Mouse (Mus musculus) midbrain, embryonic 15.5 days (tissue): ENCODE measurements around the gene G6pc3. TPM values are rescaled to one million over a fixed set of nuclear protein-coding genes. Genes with fewer than 3 reads are reported as not detected.

Experiments
- ATAC-seq: fragments of 200-750 bp; cut with Nextera tagmentation; replicated peaks from 2 replicates; pipeline ENCODE4 v1.8.0; 2017; ENCODE audit warnings: moderate TSS enrichment
- H3K27ac ChIP-seq: fragments of 300-500 bp; sonication (generic); 2 replicates; pipeline ENCODE4 v1.5.1; 2015; ENCODE audit warnings: mild to moderate bottlenecking, inconsistent platforms
- H3K27me3 ChIP-seq: fragments of 300-500 bp; sonication (generic); replicated peaks from 2 replicates; pipeline ENCODE4 v1.6.1; 2015; ENCODE audit warnings: inconsistent platforms
- H3K36me3 ChIP-seq: fragments of 300-500 bp; sonication (generic); replicated peaks from 2 replicates; pipeline ENCODE4 v1.6.1; 2015; ENCODE audit warnings: inconsistent platforms
- H3K4me1 ChIP-seq: fragments of 300-500 bp; sonication (generic); 2 replicates; pipeline ENCODE4 v1.6.1; 2015; ENCODE audit warnings: inconsistent platforms
- H3K4me2 ChIP-seq: fragments of 300-500 bp; sonication (generic); 2 replicates; pipeline ENCODE4 v1.6.1; 2015; ENCODE audit warnings: inconsistent platforms, mild to moderate bottlenecking, moderate library complexity
- H3K4me3 ChIP-seq: fragments of 300-500 bp; sonication (generic); 2 replicates; pipeline ENCODE4 v1.5.1; 2015; ENCODE audit warnings: mild to moderate bottlenecking, inconsistent platforms
- H3K9ac ChIP-seq: fragments of 300-500 bp; sonication (generic); 2 replicates; pipeline ENCODE4 v1.6.1; 2015; ENCODE audit warnings: mild to moderate bottlenecking, inconsistent platforms
- H3K9me3 ChIP-seq: fragments of 300-500 bp; sonication (generic); 2 replicates; pipeline ENCODE4 v1.6.1; 2016; ENCODE audit warnings: inconsistent platforms
- WGBS: fragments of 180-500 bp; shearing (Covaris S2); methylation state at CpG from one replicate; pipeline ENCODE4 v1.1.7; 2015; ENCODE audit warnings: mixed read lengths; 5-methylcytosine and 5-hydroxymethylcytosine counted together
- polyA plus RNA-seq: library from polyadenylated mRNA; unstranded; fragments of >200 nt; fragmentation: Nextera tagmentation; extraction: Ambion mirVana; gene quantifications from 2 replicates; pipeline ENCODE4 v1.2.1, GENCODE M21; 2015

G6pc3 gene
- polyA plus RNA-seq, 1 experiment from 2014 or later, result 43.3 TPM

DNA sequence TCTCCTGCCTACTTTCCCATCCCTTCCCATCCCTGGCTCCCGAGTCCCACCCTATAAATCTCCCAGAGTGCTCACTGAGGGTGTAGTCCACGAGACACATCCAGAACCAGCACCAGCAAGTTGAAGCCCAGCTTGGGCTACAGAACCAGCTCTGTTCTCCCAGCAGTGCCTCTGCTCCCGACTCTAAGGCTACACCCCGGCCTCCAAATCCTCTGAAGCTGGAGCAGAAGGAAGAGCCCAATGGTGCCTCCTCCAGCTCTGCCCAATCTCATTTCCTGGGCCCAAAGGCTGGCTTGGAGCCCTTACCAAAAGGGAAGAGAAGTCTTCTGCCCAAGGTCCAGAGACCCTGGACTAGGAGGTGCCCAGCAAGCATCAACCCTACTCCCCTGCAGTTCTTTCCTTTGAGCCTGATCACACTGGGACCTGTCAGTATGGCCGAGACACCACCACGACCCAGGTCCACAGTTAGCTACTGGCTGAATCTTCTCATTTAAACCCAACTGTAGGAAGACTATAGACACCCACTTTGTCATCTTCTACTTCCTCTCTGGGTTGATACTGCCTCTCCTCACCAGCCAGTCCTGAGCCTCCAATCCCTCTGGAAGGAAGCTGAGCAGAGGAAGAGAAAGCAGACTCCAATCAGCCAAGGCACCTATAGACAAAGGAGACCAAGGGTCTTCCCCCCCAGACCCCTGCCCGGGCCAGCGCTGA is 32.0 kb downstream of the G6pc3 start:
- Histone ChIP-seq H3K4me1 (peaks cover 70% of the 10 kb centered on the region), H3K36me3 (peaks cover 3% of the 10 kb centered on the region; the same call in 1 of the 2 replicates), H3K4me3 (no peak overlapping the region), H3K4me2 (no peak overlapping the region), H3K9ac (no peak overlapping the region), H3K9me3 (no peaks in the 10 kb centered on the region), H3K27me3 (no peaks in the 10 kb centered on the region), H3K27ac (no peak overlapping the region)
- no peak for ATAC-seq
- 86% methylated on average over 8 of the region's 8 CpGs for WGBS

DNA sequence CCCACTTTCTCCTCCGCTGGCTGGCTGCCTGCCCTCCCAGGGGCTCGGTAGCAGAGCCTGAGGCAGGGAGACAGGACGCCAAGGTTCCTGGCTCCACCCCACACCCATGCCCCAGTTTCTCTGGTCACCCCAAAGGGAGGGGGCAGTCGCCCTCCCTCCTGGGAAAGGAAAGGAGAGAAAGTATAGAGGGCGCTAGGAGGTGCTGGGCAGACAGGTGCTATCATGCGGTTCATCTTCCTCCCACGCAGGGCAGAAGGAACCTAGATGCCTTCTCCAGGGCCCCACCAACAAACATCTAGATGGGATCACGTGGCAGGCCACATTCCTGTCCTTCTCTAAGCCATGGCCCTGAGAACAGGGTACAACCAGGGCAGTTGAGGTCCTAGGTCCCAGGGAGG is 32.5 kb downstream of the G6pc3 start:
- Histone ChIP-seq H3K36me3 (peaks cover 3% of the 10 kb centered on the region; the same call in 1 of the 2 replicates), H3K4me1 (peaks cover 71% of the 10 kb centered on the region), H3K4me2 (no peak overlapping the region), H3K27me3 (no peaks in the 10 kb centered on the region), H3K4me3 (no peak overlapping the region), H3K27ac (no peak overlapping the region), H3K9me3 (no peaks in the 10 kb centered on the region), H3K9ac (no peak overlapping the region)
- WGBS, result 79% methylated on average over 8 of the region's 8 CpGs
- ATAC-seq, result no peak

DNA sequence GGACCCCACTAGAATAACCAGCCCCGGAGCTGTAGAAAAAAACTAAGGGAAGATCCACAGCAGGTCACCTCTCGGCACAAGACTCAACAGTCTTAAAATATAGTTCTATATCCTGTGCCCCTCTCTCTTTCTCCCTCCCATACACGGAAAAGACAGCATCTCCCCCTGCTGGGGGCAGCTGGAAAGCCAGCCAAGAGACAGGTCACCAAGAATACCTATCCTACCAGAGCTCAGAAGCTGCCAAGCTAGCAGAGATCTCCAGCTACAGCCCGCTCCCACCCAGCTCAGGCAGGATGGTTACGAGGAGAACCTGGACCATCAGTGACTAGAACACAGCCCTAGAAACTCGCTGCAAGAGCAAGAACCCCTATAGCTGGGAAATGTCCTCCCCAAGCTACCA is 33.7 kb downstream of the G6pc3 start:
- H3K27me3 ChIP-seq, result no peaks in the 10 kb centered on the region
- H3K9me3 ChIP-seq, result no peaks in the 10 kb centered on the region
- 51% methylated on average over 6 of the region's 6 CpGs for WGBS
- H3K4me1 ChIP-seq, result peaks cover 71% of the 10 kb centered on the region
- no peak overlapping the region for H3K4me3 ChIP-seq
- no peak overlapping the region for H3K9ac ChIP-seq
- no peak overlapping the region for H3K4me2 ChIP-seq
- H3K36me3 ChIP-seq, result peaks cover 3% of the 10 kb centered on the region; the same call in 1 of the 2 replicates
- no peak overlapping the region for H3K27ac ChIP-seq
- no peak for ATAC-seq

DNA sequence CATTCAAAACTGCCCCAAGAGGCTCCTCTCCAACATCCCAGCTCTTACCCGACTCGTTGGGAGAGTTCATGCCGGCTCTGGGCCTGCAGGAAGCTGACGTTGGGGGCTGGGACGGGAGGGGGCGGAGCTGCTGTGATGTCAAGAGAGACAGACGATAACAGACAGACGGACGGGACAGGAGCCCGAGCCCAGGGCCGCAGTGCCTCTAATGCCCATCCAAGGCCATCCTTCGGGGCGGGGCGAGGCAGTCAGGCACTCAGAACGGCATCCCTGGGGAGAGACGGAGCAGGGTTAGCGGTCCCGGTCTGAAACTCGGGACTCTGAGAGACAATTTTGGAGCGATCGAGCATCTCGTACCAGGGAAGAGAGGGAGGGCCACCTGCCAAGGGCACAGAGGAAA is 35.3 kb downstream of the G6pc3 start:
- WGBS, result 7% methylated on average over 22 of the region's 22 CpGs
- H3K36me3 ChIP-seq, result peaks cover 3% of the 10 kb centered on the region; the same call in 1 of the 2 replicates
- ATAC-seq, result no peak
- H3K27ac ChIP-seq, result no peak overlapping the region
- no peaks in the 10 kb centered on the region for H3K27me3 ChIP-seq
- H3K4me1 ChIP-seq, result peaks cover 67% of the 10 kb centered on the region
- peak overlapping the region; percentile 34 for H3K4me2 ChIP-seq
- peak overlapping the region; percentile 9; the same call in 1 of the 2 replicates for H3K9ac ChIP-seq
- H3K4me3 ChIP-seq, result no peak overlapping the region
- no peaks in the 10 kb centered on the region for H3K9me3 ChIP-seq

DNA sequence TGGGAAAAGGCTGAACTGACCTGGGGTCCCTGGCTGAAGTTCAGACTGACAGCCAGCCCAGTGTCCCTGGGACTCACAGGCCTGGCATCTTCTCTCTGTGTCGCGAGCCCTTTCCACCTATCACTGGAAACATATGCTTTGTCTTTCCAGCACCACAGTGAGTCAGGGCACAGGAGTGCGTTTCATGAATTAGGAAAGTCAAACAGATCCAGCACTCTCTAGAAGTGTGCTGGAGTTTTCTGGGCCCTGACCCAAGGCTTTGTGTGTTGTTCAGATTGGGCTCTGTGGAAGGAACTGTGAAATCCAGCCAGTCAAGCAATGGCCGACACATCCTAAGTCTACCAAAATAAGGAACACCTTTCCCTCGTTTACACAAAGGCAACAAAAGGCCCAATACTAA is 35.8 kb downstream of the G6pc3 start:
- Histone ChIP-seq H3K27ac (no peak overlapping the region), H3K27me3 (no peaks in the 10 kb centered on the region), H3K4me3 (no peak overlapping the region), H3K4me2 (peak overlapping the region; percentile 34; the same call in 1 of the 2 replicates), H3K9me3 (no peaks in the 10 kb centered on the region), H3K4me1 (peaks cover 66% of the 10 kb centered on the region), H3K36me3 (peaks cover 3% of the 10 kb centered on the region; the same call in 1 of the 2 replicates), H3K9ac (peak overlapping the region; percentile 9; the same call in 1 of the 2 replicates)
- 76% methylated on average over 5 of the region's 5 CpGs for WGBS
- ATAC-seq, result no peak

DNA sequence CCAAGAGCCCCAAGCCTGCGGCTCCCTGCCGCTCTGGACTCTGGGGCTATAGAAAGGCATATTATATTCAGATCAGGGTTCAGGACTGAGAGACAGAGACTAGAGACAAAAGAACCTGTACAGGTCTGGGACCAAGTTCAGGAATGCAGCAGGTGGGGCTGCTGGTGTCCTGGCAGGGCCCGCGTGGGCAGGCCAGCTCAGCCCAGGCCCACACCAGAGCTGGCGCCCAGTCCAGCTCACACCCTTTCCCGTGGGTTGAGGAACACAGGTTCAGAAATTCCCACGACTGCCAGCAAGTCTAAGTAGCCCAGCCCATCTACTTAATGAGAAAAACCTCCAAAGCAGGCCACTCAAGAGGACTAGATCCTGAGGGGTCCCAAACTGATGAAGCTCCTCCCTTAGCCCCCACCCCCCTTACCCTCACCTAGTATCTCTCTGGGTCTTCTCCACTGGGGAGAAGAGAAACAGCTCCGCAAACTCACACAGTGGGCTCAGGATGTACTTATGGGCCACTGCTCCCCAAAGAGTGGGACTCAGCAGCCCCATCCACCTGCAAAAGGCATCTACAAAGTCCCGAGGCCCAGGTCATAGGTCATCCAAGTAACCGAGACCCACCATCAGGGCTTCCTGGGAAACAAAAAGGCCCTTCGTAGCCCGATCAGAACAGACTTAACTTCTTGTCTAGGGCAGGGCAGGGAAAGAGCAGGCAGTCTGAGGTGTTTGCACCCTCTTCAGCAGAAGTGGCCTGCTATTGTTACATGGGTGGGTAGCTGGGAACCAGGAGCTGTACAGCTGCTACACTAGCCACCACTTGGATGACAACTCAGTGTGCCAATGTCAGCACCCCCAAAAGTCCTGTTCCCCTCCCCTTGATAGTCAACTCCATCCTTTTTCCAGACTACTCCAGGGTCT is 36.9 kb downstream of the G6pc3 start:
- Histone ChIP-seq H3K9me3 (no peaks in the 10 kb centered on the region), H3K27me3 (no peaks in the 10 kb centered on the region), H3K4me3 (peak overlapping the region; percentile 80; the same call in 1 of the 2 replicates), H3K4me1 (peaks cover 70% of the 10 kb centered on the region), H3K36me3 (peaks cover 3% of the 10 kb centered on the region; the same call in 1 of the 2 replicates), H3K9ac (no peak overlapping the region), H3K4me2 (peak overlapping the region; percentile 72), H3K27ac (peak overlapping the region; percentile 95; the same call in 1 of the 2 replicates)
- ATAC-seq, result no peak
- 55% methylated on average over 12 of the region's 12 CpGs for WGBS

DNA sequence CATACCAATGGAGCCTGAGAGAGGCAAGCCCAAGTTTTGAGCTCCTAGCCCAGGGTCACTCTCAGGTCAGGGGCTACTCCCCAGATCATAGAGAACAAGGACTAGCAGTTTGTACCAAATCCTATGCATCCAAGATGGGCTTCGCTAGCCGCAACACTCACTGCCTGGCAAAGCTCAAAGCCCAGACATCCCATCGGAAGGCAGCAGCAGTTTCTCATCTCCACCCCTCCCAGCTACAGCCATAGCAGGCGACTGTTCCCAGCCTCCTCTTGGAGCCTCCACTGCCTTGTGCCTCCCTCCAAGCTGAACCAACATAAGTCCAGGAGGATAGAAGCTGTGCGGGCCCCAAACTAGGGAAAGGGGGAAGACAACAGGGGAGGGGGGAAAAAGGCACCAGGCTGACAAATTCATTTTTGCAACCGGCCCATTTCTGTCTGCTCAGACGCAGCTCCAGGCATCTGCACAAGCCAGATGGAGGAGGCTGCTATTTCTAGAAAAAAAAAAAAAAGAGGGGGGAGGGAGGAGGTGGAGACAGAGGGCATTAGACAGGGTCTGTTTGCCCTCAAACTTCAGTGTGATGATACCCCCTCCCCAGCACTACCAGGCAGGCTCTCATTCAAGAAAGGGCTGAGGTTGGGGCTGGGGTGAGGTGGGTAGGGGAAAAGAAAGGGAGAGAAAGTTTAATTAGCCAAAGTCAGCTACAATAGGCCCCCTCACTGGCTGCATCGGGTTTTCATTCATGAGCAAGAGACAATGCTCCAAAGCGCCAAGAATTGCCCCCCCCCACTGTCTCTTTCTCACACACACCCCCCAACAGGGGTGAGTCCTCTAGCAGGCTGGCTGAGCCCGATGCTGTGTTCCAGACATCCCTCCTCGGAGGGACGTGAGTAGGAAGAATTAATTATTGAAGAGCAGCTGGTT is 38.1 kb downstream of the G6pc3 start:
- Histone ChIP-seq H3K4me1 (peaks cover 65% of the 10 kb centered on the region), H3K4me2 (peak overlapping the region; percentile 72), H3K4me3 (peak overlapping the region; percentile 80), H3K27ac (peak overlapping the region; percentile 95), H3K9me3 (no peaks in the 10 kb centered on the region), H3K27me3 (no peaks in the 10 kb centered on the region), H3K9ac (peak overlapping the region; percentile 84), H3K36me3 (no peaks in the 10 kb centered on the region)
- 0 out of 2 replicates have a peak, but pooled peaks have one; percentile 10 for ATAC-seq
- 4% methylated on average over 12 of the region's 12 CpGs for WGBS

DNA sequence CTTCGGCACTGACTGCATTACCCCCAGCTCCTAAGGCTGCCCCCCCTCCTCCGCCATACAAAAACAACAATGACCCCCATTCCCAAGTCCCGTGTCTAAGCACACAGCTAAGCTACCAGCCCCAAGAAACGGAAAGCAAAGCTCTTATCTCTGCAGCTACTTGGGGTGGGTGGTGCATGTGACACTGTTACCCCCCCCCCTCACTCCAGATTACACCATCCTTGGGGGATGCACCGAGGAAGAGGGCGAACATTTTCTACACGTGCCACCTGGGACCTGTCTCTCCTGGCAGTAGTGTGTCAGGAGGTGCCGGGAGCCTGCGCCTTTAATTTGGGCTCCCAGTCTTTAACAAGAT is 38.7 kb downstream of the G6pc3 start:
- peak overlapping the region; percentile 80 for H3K4me3 ChIP-seq
- no peaks in the 10 kb centered on the region for H3K27me3 ChIP-seq
- H3K4me2 ChIP-seq, result peak overlapping the region; percentile 72
- peaks cover 64% of the 10 kb centered on the region for H3K4me1 ChIP-seq
- ATAC-seq, result 0 out of 2 replicates have a peak, but pooled peaks have one; percentile 2
- peak overlapping the region; percentile 95 for H3K27ac ChIP-seq
- H3K9ac ChIP-seq, result peak overlapping the region; percentile 84
- 5% methylated on average over 9 of the region's 9 CpGs for WGBS
- no peaks in the 10 kb centered on the region for H3K36me3 ChIP-seq
- no peaks in the 10 kb centered on the region for H3K9me3 ChIP-seq

DNA sequence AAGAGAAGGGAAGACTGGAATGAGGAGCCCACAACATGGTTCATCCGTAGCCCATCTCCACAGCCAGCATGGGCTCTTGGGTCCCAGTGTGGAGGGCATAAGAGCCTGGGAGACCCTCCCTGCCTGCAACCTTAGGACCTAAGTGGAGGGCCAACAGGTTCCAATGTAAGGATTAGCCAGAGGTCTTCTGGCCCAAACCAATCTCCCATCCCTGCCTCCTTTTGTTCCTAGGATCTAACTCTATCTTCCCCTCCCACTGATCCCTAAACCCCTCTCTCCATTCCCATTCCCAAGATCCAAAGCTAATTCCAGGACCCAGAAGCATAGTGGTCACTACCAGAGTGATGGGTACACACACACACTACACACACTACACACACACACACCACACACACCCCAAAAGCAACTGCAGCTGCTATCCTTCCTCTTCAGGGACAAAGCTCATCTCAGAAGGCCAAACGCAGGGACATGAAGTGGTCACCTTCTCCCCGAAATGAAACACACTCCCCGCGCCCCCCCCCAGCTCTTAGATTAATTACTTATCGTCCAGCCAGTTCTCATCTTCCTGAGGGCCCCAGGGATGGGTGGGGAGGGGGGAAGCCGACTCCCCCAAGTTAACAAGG is 39.3 kb downstream of the G6pc3 start:
- ATAC-seq, result no peak
- peak overlapping the region; percentile 80 for H3K4me3 ChIP-seq
- H3K9ac ChIP-seq, result peak overlapping the region; percentile 84
- H3K4me1 ChIP-seq, result peaks cover 58% of the 10 kb centered on the region
- peak overlapping the region; percentile 95 for H3K27ac ChIP-seq
- no peaks in the 10 kb centered on the region for H3K27me3 ChIP-seq
- peak overlapping the region; percentile 72 for H3K4me2 ChIP-seq
- WGBS, result 7% methylated on average over 7 of the region's 7 CpGs
- H3K36me3 ChIP-seq, result no peaks in the 10 kb centered on the region
- no peaks in the 10 kb centered on the region for H3K9me3 ChIP-seq

DNA sequence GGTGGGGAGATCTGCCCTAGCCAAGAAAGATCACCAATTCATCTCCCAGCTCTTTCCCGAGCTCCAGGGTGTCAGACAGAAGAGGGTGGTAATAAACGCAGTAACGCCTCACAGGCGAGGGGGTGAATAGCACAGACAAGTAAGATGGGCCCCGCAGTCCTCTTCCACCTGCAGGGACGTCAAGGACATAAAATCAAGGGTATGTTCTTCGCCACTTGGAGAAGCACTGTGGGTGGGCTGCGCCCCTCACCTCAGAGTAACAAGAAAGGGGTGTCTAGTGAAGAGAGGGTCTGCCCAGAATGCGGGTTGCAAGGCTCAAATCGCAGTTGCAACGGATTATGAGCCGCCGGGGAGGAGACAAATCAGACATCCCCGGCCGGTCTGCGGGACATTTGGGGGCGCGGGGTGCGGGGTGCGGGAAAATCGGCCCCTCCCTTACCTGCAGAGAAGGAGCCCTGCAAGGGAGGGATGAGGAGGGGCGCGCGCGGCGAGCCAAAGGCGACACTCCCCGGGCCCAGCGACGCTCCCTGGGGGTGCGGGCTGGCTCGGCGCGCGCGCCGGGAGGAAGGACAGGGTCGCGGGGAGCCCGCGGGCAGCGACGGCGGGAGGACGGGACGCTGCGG is 40.0 kb downstream of the G6pc3 start:
- H3K4me3 ChIP-seq, result peak overlapping the region; percentile 80
- H3K9me3 ChIP-seq, result no peaks in the 10 kb centered on the region
- peaks cover 53% of the 10 kb centered on the region for H3K4me1 ChIP-seq
- peak overlapping the region; percentile 72 for H3K4me2 ChIP-seq
- WGBS, result under 1% methylated on average over 34 of the region's 47 CpGs
- H3K27me3 ChIP-seq, result no peaks in the 10 kb centered on the region
- H3K27ac ChIP-seq, result peak overlapping the region; percentile 95
- peak; percentile 28 for ATAC-seq
- H3K9ac ChIP-seq, result peak overlapping the region; percentile 84
- no peaks in the 10 kb centered on the region for H3K36me3 ChIP-seq
